Mouse (Mus musculus) small intestine, adult 2 months (tissue): Measurements from ENCODE around the gene Pde4a. TPM values are rescaled to one million over a fixed set of nuclear protein-coding genes. Genes with fewer than 3 reads are reported as not detected.

ENCODE experiments used
- H3K27ac ChIP-seq: fragments of 200-500 bp; 2 replicates; pipeline ENCODE4 v1.5.1; 2012; ENCODE audit warnings: low read depth, low read length, control low read depth, inconsistent platforms; ENCODE audit not compliant: insufficient read depth
- H3K27me3 ChIP-seq: fragments of 200-500 bp; 2 replicates; pipeline ENCODE4 v1.6.1; 2012; ENCODE audit warnings: mild to moderate bottlenecking, moderate library complexity, low read length, inconsistent platforms; ENCODE audit not compliant: control insufficient read depth, insufficient read depth
- H3K36me3 ChIP-seq: fragments of 200-500 bp; 2 replicates; pipeline ENCODE4 v1.6.1; 2012; ENCODE audit warnings: mild to moderate bottlenecking, low read length, control low read depth, inconsistent platforms; ENCODE audit not compliant: control insufficient read depth, insufficient read depth
- H3K4me1 ChIP-seq: fragments of 200-500 bp; 2 replicates; pipeline ENCODE4 v1.6.1; 2012; ENCODE audit warnings: low read length, inconsistent platforms, mixed read lengths; ENCODE audit not compliant: control insufficient read depth, insufficient read depth, insufficient read length
- H3K4me3 ChIP-seq: fragments of 200-500 bp; 2 replicates; pipeline ENCODE4 v1.5.1; 2012; ENCODE audit warnings: low read depth, mild to moderate bottlenecking, control low read depth, inconsistent platforms, low read length, moderate library complexity
- CTCF ChIP-seq: fragments of 200-500 bp; IDR thresholded peaks from 2 replicates; pipeline ENCODE4 v1.5.1; 2012; ENCODE audit warnings: low read depth, mild to moderate bottlenecking, control low read depth, inconsistent platforms, low read length, moderate library complexity, mixed read lengths; ENCODE audit not compliant: insufficient replicate concordance, insufficient read length; ENCODE audit errors: extremely low read depth
- POLR2A ChIP-seq: fragments of 200-500 bp; IDR thresholded peaks from 2 replicates; pipeline ENCODE4 v1.6.1; 2012; ENCODE audit warnings: low read depth, mild to moderate bottlenecking, control low read depth, inconsistent platforms, low read length, moderate library complexity
- WGBS: fragments of 180-500 bp; shearing (Covaris S2); methylation state at CpG from one replicate; pipeline ENCODE4 v1.1.7; 2018; 5-methylcytosine and 5-hydroxymethylcytosine counted together
- polyA plus RNA-seq: library from polyadenylated mRNA; depleted of rRNA; stranded (reverse); fragments of >200 nt; gene quantifications from 2 replicates; pipeline ENCODE4 v1.2.3, GENCODE M21; 2012

The Pde4a gene
- polyA plus RNA-seq, 1 experiment, result 5.1 TPM

DNA sequence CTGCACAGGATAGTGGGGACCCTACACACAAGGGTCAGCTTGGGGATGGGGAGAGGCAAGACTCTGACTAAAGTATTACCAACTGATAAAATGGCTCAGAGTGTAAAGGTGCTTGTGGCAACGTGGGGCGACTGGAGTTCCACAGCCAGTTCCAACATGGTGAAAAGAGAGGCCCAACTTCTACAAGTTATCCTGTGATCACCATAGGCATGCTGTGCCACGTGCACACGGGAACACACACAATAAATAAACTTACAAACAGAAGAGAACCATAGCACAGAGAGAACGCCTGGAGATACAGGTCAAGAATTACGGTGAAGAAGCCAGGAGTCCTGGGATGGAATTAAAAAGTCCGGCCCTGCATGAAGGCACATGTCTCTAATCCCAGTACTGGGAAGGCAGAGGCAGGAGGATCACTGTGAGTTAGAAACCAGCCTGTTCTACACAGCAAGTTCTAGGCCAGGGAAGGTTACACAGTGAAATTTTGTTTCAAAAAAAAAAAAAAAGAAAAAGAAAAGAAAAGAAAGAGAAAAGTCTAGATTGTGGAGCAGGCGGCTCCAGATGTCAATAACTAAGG, 16.3 kb upstream of the Pde4a start:
- peaks cover 7% of the 10 kb centered on the region for H3K36me3 ChIP-seq
- H3K4me1 ChIP-seq, result peaks cover 15% of the 10 kb centered on the region
- 0 out of 2 replicates have a peak, but pooled peaks cover 7% of the 10 kb centered on the region for H3K27me3 ChIP-seq
- no peak for TF ChIP-seq POLR2A
- no peak for TF ChIP-seq CTCF
- H3K27ac ChIP-seq, result no peak overlapping the region
- peak overlapping the region; percentile 95 for H3K4me3 ChIP-seq
- WGBS, result 1% methylated on average over 8 of the region's 8 CpGs

GRCm38 (mm10) chr9:21149654-21150419, 15.7 kb upstream of the Pde4a start, which contains the start of gene Cdc37:
TSS of gene Cdc37 (minus strand) at chr9:21149982.
- Histone ChIP-seq H3K4me1 (peaks cover 15% of the 10 kb centered on the region), H3K27me3 (0 out of 2 replicates have a peak, but pooled peaks cover 7% of the 10 kb centered on the region), H3K27ac (no peak within 1 kb of the TSS), H3K4me3 (peak within 1 kb of the TSS; percentile 95), H3K36me3 (0 out of 2 replicates have a peak, but pooled peaks cover under 1% of the 10 kb centered on the region)
- WGBS, result under 1% methylated on average over 56 of the region's 56 CpGs
- TF ChIP-seq CTCF, result no peak
- TF ChIP-seq POLR2A, result no peak

DNA sequence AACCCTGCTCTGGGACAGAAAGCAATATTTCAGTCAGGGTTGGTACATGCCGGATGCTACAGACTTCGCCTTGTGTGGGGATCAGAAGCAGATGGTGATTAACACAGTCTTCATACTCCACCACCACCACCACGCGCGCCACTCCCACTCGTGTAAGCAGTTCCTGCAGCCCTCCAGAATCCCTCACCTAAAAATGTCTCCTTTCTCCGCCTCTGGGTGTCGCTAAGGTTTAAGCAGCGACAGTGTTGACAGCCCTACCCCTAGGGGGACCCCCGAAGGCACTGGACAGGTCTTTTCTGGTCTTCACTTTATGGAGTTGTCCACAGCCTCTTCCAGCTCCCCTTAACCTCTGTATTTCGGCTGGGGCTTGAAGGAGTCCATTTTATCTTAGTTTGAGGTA, 12.8 kb upstream of the Pde4a start:
- Histone ChIP-seq H3K4me3 (peak overlapping the region; percentile 13; the same call in 1 of the 2 replicates), H3K27me3 (0 out of 2 replicates have a peak, but pooled peaks cover 7% of the 10 kb centered on the region), H3K4me1 (peaks cover 9% of the 10 kb centered on the region), H3K27ac (no peak overlapping the region), H3K36me3 (no peaks in the 10 kb centered on the region)
- TF ChIP-seq POLR2A (no peak), CTCF (peak; percentile 67; the same call in 1 of the 2 replicates)
- WGBS, result 2% methylated on average over 11 of the region's 11 CpGs

DNA sequence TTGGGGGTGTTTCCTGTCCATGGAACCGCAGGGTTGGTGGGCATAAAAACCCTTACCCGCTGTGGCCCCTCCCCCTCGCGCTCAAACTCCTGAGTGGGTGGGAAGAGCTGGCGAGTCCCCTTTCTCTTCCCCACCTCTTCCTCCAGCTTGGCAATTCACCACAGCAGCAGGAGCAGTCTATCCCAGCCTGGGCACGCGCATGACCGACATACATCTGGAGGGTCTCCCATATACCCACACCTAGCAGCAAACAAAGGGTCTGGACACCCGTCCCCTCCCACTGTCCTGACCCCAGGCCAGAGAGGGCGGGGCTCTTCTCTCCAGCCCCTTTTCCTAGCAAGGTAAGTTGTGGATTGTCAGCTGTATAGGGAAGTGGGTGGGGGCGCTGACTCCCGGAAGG, 12.2 kb upstream of the Pde4a start:
- no peaks in the 10 kb centered on the region for H3K36me3 ChIP-seq
- 0 out of 2 replicates have a peak, but pooled peaks cover 7% of the 10 kb centered on the region for H3K27me3 ChIP-seq
- peaks cover 9% of the 10 kb centered on the region for H3K4me1 ChIP-seq
- TF ChIP-seq CTCF (no peak), POLR2A (no peak)
- no peak overlapping the region for H3K27ac ChIP-seq
- 6% methylated on average over 12 of the region's 12 CpGs for WGBS
- peak overlapping the region; percentile 41 for H3K4me3 ChIP-seq

- Histone ChIP-seq H3K27ac (no peak overlapping the region), H3K4me3 (no peak overlapping the region), H3K27me3 (0 out of 2 replicates have a peak, but pooled peaks cover 7% of the 10 kb centered on the region), H3K36me3 (no peaks in the 10 kb centered on the region), H3K4me1 (peaks cover 8% of the 10 kb centered on the region)
- WGBS, result 17% methylated on average over 5 of the region's 5 CpGs
- TF ChIP-seq CTCF, result no peak
- TF ChIP-seq POLR2A, result no peak
Observed at GRCm38 (mm10) chr9:21153833-21154232, 11.7 kb upstream of the Pde4a start.

DNA sequence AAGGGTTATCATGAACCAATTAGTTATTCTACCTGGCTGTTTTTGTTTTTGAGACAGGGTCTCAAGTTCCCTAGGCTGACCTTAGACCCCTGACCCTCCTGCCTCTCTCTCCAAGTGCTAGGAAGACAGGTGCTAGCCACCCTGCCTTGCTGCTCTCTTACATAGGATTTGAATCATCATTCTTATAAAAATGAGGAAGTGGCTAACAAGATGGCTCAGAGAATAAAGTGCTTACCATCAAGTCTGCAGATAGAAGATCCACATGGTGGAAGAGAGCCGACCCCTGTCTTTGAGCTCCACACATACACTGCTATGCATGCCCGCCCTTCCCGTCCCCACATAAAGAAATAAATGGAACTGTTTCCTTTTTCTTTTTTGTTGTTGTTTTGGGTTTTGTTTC, 10.7 kb upstream of the Pde4a start:
- Histone ChIP-seq H3K36me3 (no peaks in the 10 kb centered on the region), H3K27me3 (0 out of 2 replicates have a peak, but pooled peaks cover 7% of the 10 kb centered on the region), H3K27ac (no peak overlapping the region), H3K4me1 (peaks cover 5% of the 10 kb centered on the region; the same call in 1 of the 2 replicates), H3K4me3 (no peak overlapping the region)
- WGBS, result 91% methylated on average over 3 of the region's 3 CpGs
- TF ChIP-seq CTCF (no peak), POLR2A (no peak)

DNA sequence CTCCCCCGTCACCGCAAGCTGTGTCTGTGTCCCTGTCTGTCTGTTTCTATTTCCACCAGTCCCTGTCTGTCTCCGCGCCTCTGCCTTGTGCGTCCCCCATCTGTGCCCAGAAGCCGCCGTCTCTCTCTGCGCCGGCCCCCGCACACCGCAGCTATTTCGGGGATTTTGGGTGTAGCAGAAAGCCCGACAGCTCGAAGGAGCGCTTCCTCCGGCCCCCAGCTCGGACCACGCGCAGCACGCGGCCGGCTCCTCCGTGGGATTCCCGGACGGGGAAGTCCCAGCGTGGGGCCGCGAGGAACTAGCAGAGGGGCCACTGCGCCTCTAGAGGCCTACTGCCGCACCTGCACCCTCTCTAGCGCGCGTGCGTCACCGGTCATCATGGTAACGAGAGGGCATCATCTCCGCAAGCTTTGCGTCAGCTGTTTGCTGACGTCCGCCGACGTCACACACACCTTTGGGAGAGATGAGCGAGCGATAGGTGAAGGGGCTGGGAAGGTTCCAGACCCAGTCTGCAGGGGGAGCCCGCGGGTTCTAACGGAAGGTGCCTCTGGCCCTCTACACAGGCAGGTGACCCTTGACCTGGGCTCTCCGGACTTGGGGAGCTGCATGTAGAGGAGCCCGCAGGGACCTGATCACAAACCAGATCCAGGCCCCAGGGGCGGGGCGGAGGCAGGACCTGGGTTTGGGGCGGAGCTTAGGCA, 4.2 kb upstream of the Pde4a start:
- Histone ChIP-seq H3K4me3 (peak overlapping the region; percentile 63), H3K4me1 (peaks cover 18% of the 10 kb centered on the region), H3K27me3 (peaks cover 27% of the 10 kb centered on the region), H3K27ac (no peak overlapping the region), H3K36me3 (no peaks in the 10 kb centered on the region)
- 1% methylated on average over 52 of the region's 52 CpGs for WGBS
- TF ChIP-seq CTCF, result peak; percentile 65; the same call in 1 of the 2 replicates
- TF ChIP-seq POLR2A, result 0 out of 2 replicates have a peak, but pooled peaks have one; percentile 26
